Mouse (Mus musculus) heart, adult 2 months (tissue): ENCODE data around the gene Rab13. TPM values are rescaled to one million over a fixed set of nuclear protein-coding genes. Genes with fewer than 3 reads are reported as not detected.
A peak's percentile ranks its signal among the peaks of the same experiment; 100 is the strongest.

Source experiments
- DNase-seq, 2 experiments: peaks; one replicate each; pipeline ENCODE4 v3.0.0; 2021
- H3K27ac ChIP-seq: fragments of 200-600 bp; 2 replicates; pipeline ENCODE4 v1.8.1; 2022
- H3K27me3 ChIP-seq: fragments of 200-500 bp; 2 replicates; pipeline ENCODE4 v1.6.1; 2012; ENCODE audit warnings: mild to moderate bottlenecking, low read length, inconsistent platforms, mixed read lengths; ENCODE audit not compliant: control insufficient read depth, insufficient read depth
- H3K36me3 ChIP-seq: fragments of 200-500 bp; 2 replicates; pipeline ENCODE4 v1.6.1; 2012; ENCODE audit warnings: low read length, inconsistent platforms; ENCODE audit not compliant: control insufficient read depth, insufficient read depth
- H3K4me1 ChIP-seq: fragments of 200-500 bp; 2 replicates; pipeline ENCODE4 v1.6.1; 2011; ENCODE audit warnings: low read length; ENCODE audit not compliant: control insufficient read depth, insufficient read depth
- H3K4me3 ChIP-seq: fragments of 200-600 bp; 2 replicates; pipeline ENCODE4 v1.8.1; 2022
- H3K79me2 ChIP-seq: fragments of 200-500 bp; replicated peaks from 2 replicates; pipeline ENCODE4 v1.6.1; 2012; ENCODE audit warnings: mild to moderate bottlenecking, inconsistent platforms, low read length, moderate library complexity, mixed read lengths; ENCODE audit not compliant: control insufficient read depth, insufficient read depth
- H3K9ac ChIP-seq: fragments of 200-500 bp; 2 replicates; pipeline ENCODE4 v1.6.1; 2012; ENCODE audit warnings: low read depth, mild to moderate bottlenecking, control low read depth, inconsistent platforms, low read length, mixed read lengths
- CTCF ChIP-seq: fragments of 200-600 bp; IDR thresholded peaks from 2 replicates; pipeline ENCODE4 v1.8.1; 2022; ENCODE audit warnings: antibody characterized with exemption, mild to moderate bottlenecking, moderate library complexity
- EP300 ChIP-seq: fragments of 200-500 bp; IDR thresholded peaks from 2 replicates; pipeline ENCODE4 v1.6.1; 2011; ENCODE audit warnings: low read depth, low read length, control low read depth; ENCODE audit not compliant: insufficient read depth
- POLR2A ChIP-seq: fragments of 200-500 bp; IDR thresholded peaks from 2 replicates; pipeline ENCODE4 v1.6.1; 2011; ENCODE audit warnings: mild to moderate bottlenecking, low read depth, low read length, control low read depth; ENCODE audit not compliant: insufficient read depth
- WGBS: fragments of 180-500 bp; shearing (Covaris S2); methylation state at CpG from one replicate; pipeline ENCODE4 v1.1.7; 2018; 5-methylcytosine and 5-hydroxymethylcytosine counted together
- intact Hi-C: fragments of 180-260 bp; cut with DNase I; formaldehyde crosslinking; loops from one replicate; pipeline ENCODE4 v1.15.1; 2025
- polyA plus RNA-seq: library from polyadenylated mRNA; depleted of rRNA; stranded (reverse); fragments of >200 nt; gene quantifications from 2 replicates; pipeline ENCODE4 v1.2.3, GENCODE M21; 2012
- total RNA-seq, 2 experiments: library from RNA; stranded (reverse); gene quantifications; 2 replicates each; pipeline ENCODE4 v1.2.3; 2021

Rab13 gene
- total and polyA plus RNA-seq, 3 experiments, result 3.1 to 5.6 (median 5.5) TPM

DNA sequence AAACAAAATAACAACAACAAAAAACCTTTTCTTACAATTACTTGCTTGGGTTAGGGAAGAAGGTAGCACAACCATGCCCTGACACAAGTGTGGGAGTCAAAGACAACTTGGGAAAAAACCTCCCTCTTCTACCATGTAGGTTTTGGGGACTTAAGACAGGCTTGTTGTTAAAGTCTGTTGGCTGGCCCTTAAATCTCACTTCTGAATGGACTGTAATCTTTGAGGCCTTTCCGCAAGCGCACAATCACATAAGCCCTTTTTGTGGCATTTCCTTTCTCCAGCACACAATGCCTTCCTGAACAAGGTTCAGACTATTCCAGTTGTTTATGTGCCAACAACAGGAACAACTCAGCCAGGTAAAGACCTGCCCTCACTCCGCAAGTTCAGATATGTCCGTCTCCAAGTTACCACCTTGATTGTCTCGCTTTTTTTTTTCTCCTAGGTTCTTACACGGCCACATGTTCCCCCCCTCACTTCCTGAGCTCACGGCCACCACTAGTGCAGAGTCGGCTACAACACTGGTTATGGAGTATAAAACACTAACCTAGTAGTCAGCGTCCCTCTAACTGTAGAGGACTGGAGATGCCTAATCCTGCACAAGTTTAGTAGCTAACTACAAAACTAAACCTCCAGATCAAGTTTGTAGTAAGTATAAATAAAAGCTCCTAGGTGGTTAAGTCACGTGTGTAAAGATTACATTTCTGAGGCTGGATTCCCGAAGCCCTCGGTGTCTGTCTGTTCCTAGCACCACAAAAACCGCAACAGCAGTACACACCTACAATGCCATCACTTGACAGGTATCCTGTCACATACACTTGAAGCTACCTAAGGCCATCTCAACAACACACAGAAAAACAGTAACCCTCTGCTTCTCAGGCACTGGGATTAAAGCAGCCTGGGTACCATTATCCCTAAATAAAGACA, 1.8 kb upstream of the Rab13 start:
- WGBS, result 39% methylated on average over 13 of the region's 13 CpGs
- Histone ChIP-seq H3K4me3 (peak overlapping the region; percentile 98), H3K36me3 (peaks cover 25% of the 10 kb centered on the region), H3K79me2 (peaks cover 2% of the 10 kb centered on the region; the same call in 1 of the 2 replicates), H3K27me3 (no peaks in the 10 kb centered on the region), H3K27ac (no peak overlapping the region), H3K9ac (peak overlapping the region; percentile 34; the same call in 1 of the 2 replicates), H3K4me1 (peaks cover 8% of the 10 kb centered on the region)
- TF ChIP-seq POLR2A (no peak), EP300 (no peak), CTCF (no peak)
- intact Hi-C loops, result loop anchor here (5.0 kb wide), 1 partner anchor 56 kb away; the partner anchor contains the start of gene Dennd4b
- DNase-seq, result no peak

DNA sequence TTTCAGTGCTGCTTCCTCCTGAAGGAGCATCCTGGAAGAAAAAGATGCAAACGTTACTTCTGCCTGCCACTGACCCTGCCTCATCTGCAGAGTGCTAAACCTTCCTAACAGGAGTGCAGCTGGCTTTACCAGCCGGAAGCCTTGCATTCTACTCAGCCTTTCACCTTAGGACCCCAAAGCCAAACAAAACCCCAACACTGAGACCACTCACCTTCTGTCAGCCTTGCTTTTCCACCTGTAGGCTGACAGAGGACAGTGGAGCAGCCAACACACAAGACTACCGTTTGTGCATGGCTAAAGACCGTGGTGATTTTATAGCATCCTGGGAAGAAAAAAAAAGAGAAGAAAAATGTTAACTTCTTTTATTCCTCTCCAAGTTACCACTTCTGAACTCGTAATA, 772 bp upstream of the Rab13 start:
- Histone ChIP-seq H3K27me3 (no peaks in the 10 kb centered on the region), H3K4me1 (peaks cover 8% of the 10 kb centered on the region), H3K27ac (peak overlapping the region; percentile 96), H3K36me3 (peaks cover 25% of the 10 kb centered on the region), H3K4me3 (peak overlapping the region; percentile 98), H3K79me2 (peaks cover 2% of the 10 kb centered on the region; the same call in 1 of the 2 replicates), H3K9ac (peak overlapping the region; percentile 22)
- intact Hi-C loops, result loop anchor here (5.0 kb wide), 1 partner anchor 55 kb away; the partner anchor contains the start of gene Dennd4b
- WGBS, result 7% methylated on average over 5 of the region's 5 CpGs
- DNase-seq, result no peak
- no peak for TF ChIP-seq POLR2A
- TF ChIP-seq EP300, result no peak
- TF ChIP-seq CTCF, result no peak

GRCm38 (mm10) chr3:90213956-90214684, 625 bp downstream of the Rab13 start:
- Histone ChIP-seq H3K9ac (0 out of 2 replicates have a peak overlapping the region, but pooled peaks have one; percentile 11), H3K79me2 (peaks cover 2% of the 10 kb centered on the region; the same call in 1 of the 2 replicates), H3K36me3 (peaks cover 25% of the 10 kb centered on the region), H3K27ac (peak overlapping the region; percentile 96), H3K4me3 (peak overlapping the region; percentile 98), H3K27me3 (no peaks in the 10 kb centered on the region), H3K4me1 (peaks cover 8% of the 10 kb centered on the region)
- 14% methylated on average over 12 of the region's 12 CpGs for WGBS
- intact Hi-C loops, result loop anchor here (5.0 kb wide), 1 partner anchor 53 kb away; the partner anchor contains the start of gene Dennd4b
- no peak for TF ChIP-seq POLR2A
- TF ChIP-seq CTCF, result no peak
- TF ChIP-seq EP300, result no peak
- DNase-seq, result peak in 1 of 2 experiments; percentile 31

DNA sequence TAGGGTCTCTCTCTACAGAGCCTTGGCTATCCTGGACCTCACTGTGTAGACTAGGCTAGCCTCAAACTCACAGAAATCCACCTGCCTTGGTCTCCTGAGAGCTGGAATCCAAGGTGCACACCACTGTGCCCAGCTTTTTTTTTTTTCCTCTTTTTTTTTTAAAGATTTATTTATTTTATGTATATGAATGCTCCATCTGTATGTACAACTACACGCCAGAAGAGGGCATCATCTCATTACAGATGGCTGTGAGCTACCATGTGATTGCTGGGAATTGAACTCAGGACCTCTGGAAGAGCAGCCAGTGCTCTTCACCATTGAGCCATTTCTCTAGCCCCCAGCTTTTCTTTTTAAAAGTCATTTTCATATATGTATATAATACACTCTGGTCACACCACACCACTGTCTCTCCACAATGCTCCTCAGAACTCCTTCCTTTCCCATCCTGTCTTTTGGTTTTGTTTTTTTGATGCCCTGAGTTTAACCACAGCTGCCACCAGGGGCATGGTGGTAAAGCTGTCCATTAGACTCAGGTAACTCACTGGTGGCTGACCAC, 2.4 kb downstream of the Rab13 start:
- DNase-seq, result no peak
- H3K27me3 ChIP-seq, result no peaks in the 10 kb centered on the region
- no peak overlapping the region for H3K27ac ChIP-seq
- intact Hi-C loops, result loop anchor here (1.0 kb wide), 1 partner anchor 158 kb away; no protein-coding TSS in a partner anchor
- 60% methylated on average over 1 of the region's 1 CpGs for WGBS
- H3K9ac ChIP-seq, result no peak overlapping the region
- TF ChIP-seq CTCF (peak; percentile 55), POLR2A (no peak)
- H3K36me3 ChIP-seq, result peaks cover 19% of the 10 kb centered on the region
- no peak overlapping the region for H3K4me3 ChIP-seq
- peaks cover 2% of the 10 kb centered on the region; the same call in 1 of the 2 replicates for H3K79me2 ChIP-seq
- peaks cover 10% of the 10 kb centered on the region for H3K4me1 ChIP-seq

- TF ChIP-seq CTCF, result peak; percentile 83
- TF ChIP-seq POLR2A, result no peak
- intact Hi-C loops, result loop anchor here (1.0 to 5.0 kb wide), 4 partner anchors 35 to 247 kb away; partner anchors contain the start of genes Crtc2, Dennd4b and Npr1
- Histone ChIP-seq H3K79me2 (no peaks in the 10 kb centered on the region), H3K27me3 (no peaks in the 10 kb centered on the region), H3K4me1 (peaks cover 3% of the 10 kb centered on the region), H3K4me3 (peak overlapping the region; percentile 69), H3K9ac (peak overlapping the region; percentile 79; the same call in 1 of the 2 replicates), H3K36me3 (no peaks in the 10 kb centered on the region), H3K27ac (peak overlapping the region; percentile 95)
- DNase-seq, result peak; percentile 45 to 50
- WGBS, result 11% methylated on average over 6 of the region's 6 CpGs
These were observed 6.6 kb downstream of the Rab13 start for GRCm38 (mm10) chr3:90220088-90220487.
